Mouse (Mus musculus) left cerebral cortex, postnatal 10 days (tissue): Measurements from ENCODE around the gene Lonrf2. TPM values are rescaled to one million over a fixed set of nuclear protein-coding genes. Genes with fewer than 3 reads are reported as not detected.

ENCODE experiments used
- DNase-seq, 2 experiments: peaks; one replicate each; pipeline ENCODE4 v3.0.0; 2021 to 2022; ENCODE audit warnings: low spot score in 2 of 2, mixed read lengths in 1 of 2; ENCODE audit errors: extremely low spot score in 1 of 2
- intact Hi-C: fragments of 180-260 bp; cut with DNase I; formaldehyde crosslinking; loops from one replicate; pipeline ENCODE4 v1.15.1; 2025
- total RNA-seq, 2 experiments: library from RNA; stranded (reverse); gene quantifications; 2 replicates each; pipeline ENCODE4 v1.2.3; 2021

Gene Lonrf2
- total RNA-seq, 2 experiments from 2014 or later: 136 to 141 TPM

GRCm38 (mm10) chr1:38787443-38787842, 49.1 kb downstream of the Lonrf2 start:
- DNase-seq: peak; percentile 51 to 75
- intact Hi-C loops: loop anchor here (5.0 kb wide), 1 partner anchor 600 kb away; no protein-coding TSS in a partner anchor

GRCm38 (mm10) chr1:38786358-38786757, 50.2 kb downstream of the Lonrf2 start:
- no peak for DNase-seq
- intact Hi-C loops: loop anchor here (5.0 kb wide), 1 partner anchor 599 kb away; no protein-coding TSS in a partner anchor

- intact Hi-C loops: no loop called here
These were observed 58.2 kb downstream of the Lonrf2 start for GRCm38 (mm10) chr1:38778271-38778670.

GRCm38 (mm10) chr1:38777500-38777899, 59.0 kb downstream of the Lonrf2 start:
- DNase-seq: no peak
- intact Hi-C loops: no loop called here

More at GRCm38 (mm10) chr1:38778271-38778670, 58.2 kb downstream of the Lonrf2 start:
- DNase-seq: no peak

- intact Hi-C loops: no loop called here
- DNase-seq: no peak
These were observed 60.8 kb downstream of the Lonrf2 start for GRCm38 (mm10) chr1:38775713-38776112.

GRCm38 (mm10) chr1:38770676-38771075, 65.8 kb downstream of the Lonrf2 start:
- no peak for DNase-seq
- intact Hi-C loops: loop anchor here (5.0 kb wide), 1 partner anchor 583 kb away; no protein-coding TSS in a partner anchor

GRCm38 (mm10) chr1:38769920-38770319, 66.6 kb downstream of the Lonrf2 start:
- DNase-seq: peak in 1 of 2 experiments; percentile 67
- intact Hi-C loops: loop anchor here (5.0 kb wide), 3 partner anchors 378 to 583 kb away; no protein-coding TSS in a partner anchor

- DNase-seq: peak; percentile 57 to 84
- intact Hi-C loops: loop anchor here (5.0 kb wide), 2 partner anchors 376 to 446 kb away; no protein-coding TSS in a partner anchor
These were observed 68.7 kb downstream of the Lonrf2 start for GRCm38 (mm10) chr1:38767812-38768211.

- intact Hi-C loops: loop anchor here (5.0 kb wide), 2 partner anchors 375 to 445 kb away; no protein-coding TSS in a partner anchor
- peak in 1 of 2 experiments; percentile 52 for DNase-seq
These were observed 69.6 kb downstream of the Lonrf2 start for GRCm38 (mm10) chr1:38766661-38767572.

GRCm38 (mm10) chr1:38766254-38766653, 70.3 kb downstream of the Lonrf2 start:
- intact Hi-C loops: loop anchor here (5.0 kb wide), 2 partner anchors 374 to 444 kb away; no protein-coding TSS in a partner anchor
- no peak for DNase-seq

- DNase-seq: no peak
- intact Hi-C loops: no loop called here
These were observed 72.4 kb downstream of the Lonrf2 start for GRCm38 (mm10) chr1:38763960-38764613.

- intact Hi-C loops: no loop called here
- DNase-seq: no peak
These were observed 76.1 kb downstream of the Lonrf2 start for GRCm38 (mm10) chr1:38760424-38760823.

GRCm38 (mm10) chr1:38757791-38758403, 78.6 kb downstream of the Lonrf2 start:
- DNase-seq: no peak
- intact Hi-C loops: no loop called here

- intact Hi-C loops: no loop called here
- no peak for DNase-seq
These were observed 92.6 kb downstream of the Lonrf2 start for GRCm38 (mm10) chr1:38743863-38744262.

Other genes with a start within 250 kb of the Lonrf2 start
- 100 to 1,000 TPM; 101 to 106 TPM for gene Aff3, start 171.8 kb downstream of the Lonrf2 start, total RNA-seq
- 10 to 100 TPM; 55.7 to 63.2 TPM for gene Chst10, start 61.5 kb upstream of the Lonrf2 start, total RNA-seq
- not detected for gene Nms, start 102.4 kb upstream of the Lonrf2 start, total RNA-seq
- 10 to 100 TPM; 40.6 to 42.0 TPM for gene Pdcl3, start 148.9 kb upstream of the Lonrf2 start, total RNA-seq